Mouse (Mus musculus): Measurements from ENCODE around the gene Il11ra2.
"Not testable (repeated sequence)": the region's sequence is repeated elsewhere in the genome, so short reads cannot be mapped to it uniquely, and the experiment has no call there.

The Il11ra2 gene

DNA sequence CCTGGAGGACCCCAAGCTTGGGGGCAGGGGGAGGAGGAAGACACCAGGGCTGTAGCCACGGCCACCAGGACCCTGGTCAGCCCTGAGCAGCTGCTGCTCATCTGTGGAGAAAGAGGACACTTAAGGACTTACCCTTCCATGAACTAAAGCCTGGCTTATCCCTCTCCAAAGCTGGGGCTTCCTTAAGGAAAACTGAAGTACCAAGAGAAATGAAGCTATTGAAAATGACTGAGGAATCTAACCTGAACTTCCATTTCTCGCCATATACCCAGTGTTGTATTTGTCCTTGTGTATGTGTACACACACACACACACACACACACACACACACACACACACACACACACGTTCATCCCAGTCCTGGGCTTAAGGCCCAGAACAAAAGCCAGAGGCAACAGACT is at the start of gene Il11ra2:
TSS of gene Il11ra2 (minus strand) at position 101 of the 400 bp plus-strand sequence.
- DNase-seq (ENCODE audit: low read depth, low spot score): not testable (repeated sequence)

DNA sequence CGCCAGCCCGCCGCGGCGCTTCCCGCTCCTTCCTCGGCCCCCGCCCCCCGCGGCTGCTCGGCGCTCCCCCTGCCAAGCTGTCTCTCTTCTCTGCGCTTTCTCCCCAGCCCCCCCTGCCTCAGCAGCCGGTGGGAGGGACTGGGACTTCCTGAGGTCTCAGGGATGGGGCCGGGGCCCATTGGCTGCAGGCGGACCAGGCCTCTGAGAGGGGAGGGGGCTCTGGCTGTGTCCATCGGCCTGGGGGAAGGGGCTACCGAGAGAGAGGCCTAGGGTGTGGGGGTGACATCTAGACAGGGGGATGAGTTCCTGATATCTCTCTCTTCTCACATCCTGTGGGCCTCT is 20.5 kb upstream of the Il11ra2 start:
- DNase-seq (ENCODE audit: low read depth, low spot score): not testable (repeated sequence)

DNA sequence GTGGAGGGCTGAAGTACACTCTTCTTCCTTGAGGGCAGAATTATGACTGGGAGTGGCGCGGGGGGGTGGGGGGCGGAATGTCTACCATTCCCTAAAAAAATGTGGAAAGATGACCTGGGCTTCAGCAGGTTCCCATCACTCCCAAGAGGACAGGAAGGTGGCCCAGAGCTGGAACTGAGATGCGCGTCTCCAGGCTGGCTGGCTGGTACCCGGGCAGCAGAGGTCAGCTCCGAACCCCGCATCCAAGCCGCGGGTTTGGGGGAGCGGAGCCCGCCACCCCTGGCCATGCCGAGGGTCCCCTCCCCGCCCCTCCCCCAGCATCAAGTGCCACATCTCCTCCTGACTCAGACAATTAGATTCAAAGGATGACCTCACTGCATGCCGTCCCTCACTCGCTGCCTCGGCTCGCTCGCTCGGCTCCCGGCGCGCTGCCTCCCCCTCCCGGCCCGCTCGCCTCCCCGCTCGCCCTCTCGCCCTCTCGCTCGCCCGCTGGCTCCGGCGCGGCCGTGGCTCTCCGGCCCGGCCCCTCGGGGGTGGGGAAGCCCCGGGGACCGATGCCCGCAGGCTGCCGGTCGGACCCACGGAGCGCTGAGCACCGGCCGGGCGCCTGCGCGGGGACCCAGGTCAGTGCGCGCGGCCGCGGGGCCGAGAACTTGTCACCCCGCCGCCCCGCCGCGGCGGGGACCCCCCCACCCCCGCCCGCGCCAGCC is 19.9 kb upstream of the Il11ra2 start:
- DNase-seq (ENCODE audit: low read depth, low spot score): not testable (repeated sequence)

DNA sequence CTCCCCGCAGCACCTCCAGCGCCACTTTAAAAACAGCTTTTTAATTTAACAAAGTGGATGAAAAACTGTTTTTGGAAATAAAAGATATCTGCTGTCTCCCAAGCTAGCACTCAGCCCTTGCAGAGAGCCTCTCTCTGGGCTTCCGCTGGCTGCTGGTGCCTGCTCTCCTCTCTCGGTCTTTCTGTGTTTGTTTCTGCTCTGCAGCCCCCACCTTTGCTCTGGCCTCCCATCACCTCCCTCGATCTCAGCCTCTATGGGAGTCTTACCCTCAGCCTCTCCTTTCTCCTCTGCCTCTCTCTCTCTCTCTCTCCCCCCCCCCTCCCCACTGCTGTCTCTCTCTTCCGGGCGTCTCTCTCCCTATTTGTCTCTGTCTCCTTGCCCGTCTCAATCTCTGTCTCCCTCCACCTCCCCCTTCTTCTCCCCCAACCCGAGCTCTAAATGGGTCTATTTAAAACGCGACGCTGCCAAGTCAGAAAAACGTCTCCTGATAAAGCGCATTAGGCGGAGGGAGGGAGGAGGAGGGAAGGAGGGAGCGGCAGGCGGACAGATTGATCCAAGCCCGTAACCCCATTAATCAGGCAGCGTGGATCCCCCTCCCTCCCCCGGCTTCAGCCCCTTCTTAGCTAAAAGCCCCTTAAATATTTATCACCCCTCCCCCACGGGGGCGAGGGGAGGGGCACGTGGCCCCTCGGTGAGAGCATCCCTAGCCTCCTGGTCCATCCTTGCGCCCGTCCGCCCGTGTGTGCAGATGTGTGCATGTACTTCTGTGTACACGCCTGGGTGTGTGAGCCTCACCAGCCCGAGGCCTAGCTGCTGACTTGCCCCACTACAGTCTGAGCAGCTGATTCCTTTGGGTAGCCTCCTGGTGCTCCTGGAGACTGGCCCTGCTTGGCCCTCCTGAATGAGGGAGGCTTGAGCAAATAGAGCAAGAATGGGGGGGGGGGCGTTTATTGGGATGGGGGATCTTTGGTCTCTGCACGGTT is 19.0 kb upstream of the Il11ra2 start:
- DNase-seq (ENCODE audit: low read depth, low spot score): not testable (repeated sequence)

DNA sequence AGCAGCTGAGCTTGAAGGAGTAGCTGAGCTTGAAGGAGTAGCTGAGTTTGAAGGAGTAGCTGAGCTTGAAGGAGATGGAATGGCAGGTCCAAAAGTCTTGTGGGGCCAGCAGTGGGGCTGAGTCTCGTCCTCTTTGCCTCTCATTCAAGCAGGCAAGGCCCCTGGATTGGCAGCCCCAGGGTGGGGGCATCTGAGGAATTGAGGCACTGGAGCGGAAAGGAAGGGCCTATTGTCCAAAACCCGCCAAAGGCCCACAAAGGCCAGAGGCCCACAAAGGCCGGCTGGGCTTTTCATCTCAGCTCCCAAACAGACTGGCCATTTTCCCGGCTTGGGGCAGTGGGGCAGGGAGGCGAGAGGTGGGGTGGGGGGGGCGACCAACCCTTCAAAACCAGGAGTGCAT is 17.7 kb upstream of the Il11ra2 start:
- DNase-seq (ENCODE audit: low read depth, low spot score): not testable (repeated sequence)

DNA sequence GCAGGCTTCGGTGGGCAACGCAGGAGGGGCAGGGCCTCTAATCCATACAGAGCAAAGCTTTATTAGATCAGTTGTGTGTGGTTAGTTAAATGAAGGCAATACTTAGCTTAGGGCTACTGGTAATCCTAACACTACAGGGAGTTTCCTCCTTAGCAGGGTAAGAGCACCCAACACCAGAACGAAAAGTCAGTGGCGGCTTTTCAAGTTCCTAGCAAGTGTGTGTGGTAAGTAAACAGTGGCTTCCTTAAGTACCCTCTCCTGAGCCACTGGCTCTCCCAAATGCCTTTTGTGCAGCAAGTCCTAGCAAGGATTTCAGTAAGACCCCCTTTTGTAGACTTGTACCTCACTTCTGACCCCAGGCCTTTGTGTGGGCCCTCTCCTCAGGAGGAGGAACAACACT is 13.7 kb upstream of the Il11ra2 start:
- DNase-seq (ENCODE audit: low read depth, low spot score): not testable (repeated sequence)

DNA sequence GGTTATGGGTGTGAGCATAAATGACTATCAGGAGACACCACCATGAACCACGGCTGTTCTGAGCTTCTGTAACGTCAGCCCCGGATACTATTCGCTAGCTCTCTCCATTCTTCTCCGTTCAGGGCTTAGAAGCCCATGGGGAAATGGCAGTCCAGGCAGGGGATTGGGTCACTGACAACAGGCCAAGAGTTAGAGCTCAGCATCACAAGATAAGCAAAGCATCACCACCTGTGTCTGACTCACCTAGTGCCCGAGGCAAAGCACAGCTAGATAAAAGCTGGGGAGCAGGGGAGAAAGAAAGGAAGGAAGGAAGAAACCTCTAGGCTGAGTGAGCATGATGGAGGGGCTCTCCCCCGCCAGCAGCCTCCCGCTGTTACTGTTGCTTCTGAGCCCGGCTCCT is 6.7 kb downstream of the Il11ra2 start, which contains the start of gene Ccl27b:
TSS of gene Ccl27b (plus strand) at position 301 of the 400 bp plus-strand sequence.
- DNase-seq (ENCODE audit: low read depth, low spot score): not testable (repeated sequence)

DNA sequence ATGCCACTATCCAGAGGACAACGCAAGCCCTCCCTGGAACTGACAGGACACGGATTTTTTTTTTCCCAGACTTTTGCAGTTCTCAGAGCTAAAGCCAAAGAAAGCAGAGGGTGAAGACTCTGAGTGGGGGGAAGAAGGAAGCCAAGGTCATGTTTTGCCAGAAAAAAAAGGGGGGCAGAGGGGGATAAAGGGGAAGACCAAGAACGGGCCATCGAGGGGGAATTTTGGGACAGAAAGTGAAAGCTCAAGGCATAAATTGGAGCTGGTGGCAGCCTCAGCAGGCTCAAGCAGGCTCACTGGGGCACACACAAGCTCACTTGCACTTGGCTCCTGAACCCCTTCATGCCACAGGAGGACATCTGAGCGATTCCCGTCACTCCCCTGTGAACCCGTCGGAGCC is 32.3 kb downstream of the Il11ra2 start, which contains the start of gene Gm2564:
TSS of gene Gm2564 (plus strand) at position 301 of the 400 bp plus-strand sequence.
- not testable (repeated sequence) for DNase-seq (ENCODE audit: low read depth, low spot score)

DNA sequence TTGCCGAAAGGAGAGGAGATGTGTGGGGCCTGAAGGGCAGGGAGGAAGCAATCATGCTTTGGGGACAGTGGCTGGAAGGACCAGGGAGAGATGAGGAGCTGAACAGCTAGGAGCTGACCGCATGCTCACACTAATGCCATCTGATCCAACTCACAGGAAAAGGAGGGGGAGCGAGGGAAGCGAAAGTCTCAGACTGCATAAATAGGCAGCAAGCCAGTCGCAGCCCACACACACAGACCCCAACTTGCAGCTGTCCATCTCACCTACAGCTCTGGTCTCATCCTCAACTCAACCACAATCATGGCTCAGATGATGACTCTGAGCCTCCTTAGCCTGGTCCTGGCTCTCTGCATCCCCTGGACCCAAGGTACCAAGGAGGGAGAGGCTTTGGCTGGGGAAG is 49.8 kb downstream of the Il11ra2 start, which contains the start of gene Gm10591:
TSS of gene Gm10591 (plus strand) at position 301 of the 400 bp plus-strand sequence.
- DNase-seq (ENCODE audit: low read depth, low spot score): not testable (repeated sequence)

Data from ZHBTc4 (cell line).